Mouse (Mus musculus): Measurements from ENCODE around the gene Mier3.
"Not testable (repeated sequence)": the region's sequence is repeated elsewhere in the genome, so short reads cannot be mapped to it uniquely, and the experiment has no call there.

Mier3 gene

DNA sequence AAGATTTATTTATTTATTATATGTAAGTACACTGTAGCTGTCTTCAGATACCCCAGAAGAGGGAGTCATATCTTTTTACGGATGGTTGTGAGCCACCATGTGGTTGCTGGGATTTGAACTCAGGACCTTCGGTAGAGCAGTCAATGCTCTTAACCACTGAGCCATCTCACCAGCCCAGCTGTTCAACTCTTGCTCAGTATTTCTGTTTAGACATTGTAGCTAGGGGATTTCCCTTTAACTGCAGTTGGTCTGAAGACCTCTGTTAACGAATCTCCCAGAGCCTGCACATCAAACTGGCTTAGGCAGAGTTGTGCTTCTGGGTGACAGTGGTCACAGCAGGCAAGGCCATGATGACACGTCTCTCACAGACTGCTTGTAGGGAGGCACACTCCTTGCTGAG lies 23.2 kb downstream of the Mier3 start:
- not testable (repeated sequence) for DNase-seq

DNA sequence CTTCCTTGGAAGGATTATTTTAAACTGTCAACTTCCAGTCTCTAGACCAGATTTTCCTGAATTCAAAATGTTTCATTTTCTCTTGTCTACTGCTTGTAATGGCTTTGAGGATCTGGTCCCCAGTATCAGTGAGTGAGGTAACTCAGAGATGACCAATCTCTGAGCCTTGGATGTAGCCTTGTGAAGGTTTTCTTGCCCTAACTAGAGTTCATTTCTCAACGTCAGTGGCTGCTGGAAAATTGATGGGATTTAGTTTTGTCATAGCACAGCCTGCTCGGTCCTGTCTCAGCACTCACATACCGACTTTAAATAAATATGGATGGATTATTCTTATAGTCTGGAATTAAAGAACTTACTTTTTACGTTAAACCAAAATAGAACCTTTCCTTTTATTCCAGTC lies 29.8 kb downstream of the Mier3 start:
- DNase-seq: no peak

DNA sequence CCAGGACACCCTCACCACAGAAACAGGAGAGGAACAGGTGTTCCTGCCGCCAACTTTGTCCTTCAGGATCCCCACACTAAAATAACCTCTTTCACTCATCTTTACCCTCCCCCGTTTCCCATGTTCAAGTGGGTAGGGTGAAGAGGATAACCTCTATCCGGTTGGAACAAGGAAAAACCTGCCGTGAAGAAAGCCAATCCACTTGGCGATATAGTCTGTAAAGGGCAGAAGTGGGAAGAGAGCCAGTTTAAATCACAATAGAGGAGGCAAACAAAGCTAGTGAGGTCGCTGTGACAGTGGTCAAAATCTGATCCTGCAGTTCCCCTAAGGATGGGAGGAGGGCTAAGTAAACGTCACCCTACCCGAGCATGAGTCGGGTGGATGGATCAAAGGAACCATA lies 38.9 kb downstream of the Mier3 start:
- DNase-seq: no peak

DNA sequence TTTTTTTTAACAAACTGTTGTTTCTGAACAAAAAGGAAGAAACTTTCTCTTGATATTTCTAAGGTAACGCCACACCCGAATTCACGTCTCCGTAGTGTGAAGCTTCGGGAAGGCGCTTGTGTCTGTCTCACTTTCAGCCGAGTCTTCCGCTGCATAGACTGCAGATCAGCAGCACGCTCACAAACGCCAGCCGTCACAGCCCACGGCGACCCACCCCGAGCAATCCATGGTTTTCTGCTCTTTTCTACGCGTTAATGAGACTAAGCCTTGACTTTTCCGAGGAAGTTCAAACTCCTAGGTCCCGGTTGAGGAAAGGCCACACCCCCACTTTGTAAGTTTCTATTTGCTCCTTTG lies 44.0 kb downstream of the Mier3 start:
- no peak for DNase-seq

DNA sequence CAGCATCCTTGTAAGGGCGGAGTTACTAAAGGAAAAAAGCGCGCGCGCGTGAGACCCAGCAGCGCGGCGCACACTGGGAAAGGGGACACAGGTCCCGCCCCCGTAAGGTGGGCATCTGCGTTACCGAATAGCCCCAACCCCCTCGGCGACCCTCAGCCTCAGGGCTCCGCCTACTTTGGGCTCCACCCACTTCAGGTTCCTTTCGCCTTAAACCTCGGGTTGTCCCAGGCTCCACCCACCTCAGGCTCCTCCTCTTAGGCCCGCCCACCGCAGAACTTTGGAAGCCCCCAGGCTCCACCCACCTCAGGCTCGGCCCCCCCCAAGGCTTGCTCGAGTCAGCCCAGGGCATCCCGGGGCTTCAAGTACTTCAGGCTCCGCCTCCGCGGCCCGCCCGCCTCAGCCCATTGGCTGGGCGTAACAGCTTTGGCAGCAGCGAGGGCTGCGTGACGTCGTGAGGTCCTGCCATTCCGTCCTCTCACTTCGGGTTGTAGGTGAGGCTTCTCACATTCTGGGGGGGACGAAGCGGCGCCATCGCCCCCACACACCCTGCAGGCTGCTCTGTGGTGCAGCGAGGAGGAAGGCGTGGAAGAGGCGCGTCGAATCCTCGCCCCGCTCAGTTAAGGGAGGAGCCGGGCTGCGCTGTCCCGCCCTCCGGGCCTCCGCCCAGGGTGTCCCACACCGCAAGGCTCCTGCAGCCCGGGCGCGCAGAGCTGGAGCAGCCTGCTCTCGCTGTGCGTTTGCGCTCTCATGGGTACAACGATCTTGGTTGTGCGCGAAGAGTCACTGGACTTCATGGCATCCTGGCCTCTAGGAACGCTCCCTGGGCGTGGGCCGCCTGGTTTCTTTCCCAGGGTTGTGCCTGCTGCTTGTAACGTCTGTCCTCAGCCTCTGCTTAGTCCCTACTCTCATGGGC lies 44.6 kb downstream of the Mier3 start:
- DNase-seq: peak; percentile 93 to 96

DNA sequence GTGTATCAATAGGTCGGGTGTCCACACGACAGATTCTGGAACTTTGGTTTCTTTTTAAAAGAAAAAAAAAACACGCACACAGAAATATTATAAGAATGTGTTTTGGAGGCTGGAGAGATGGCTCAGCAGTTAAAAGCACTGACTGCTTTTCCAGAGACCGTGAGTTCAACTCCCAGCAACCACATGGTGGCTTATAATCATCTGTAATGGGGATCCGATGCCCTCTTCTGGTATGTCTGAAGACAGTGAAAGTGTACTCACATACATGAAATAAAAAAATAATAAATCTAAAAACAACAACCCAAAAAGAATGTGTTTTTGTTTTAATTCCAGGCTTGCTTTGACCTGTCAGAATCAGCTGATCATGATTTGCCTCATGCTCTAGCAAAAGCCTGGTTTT lies 46.1 kb downstream of the Mier3 start:
- DNase-seq: no peak

DNA sequence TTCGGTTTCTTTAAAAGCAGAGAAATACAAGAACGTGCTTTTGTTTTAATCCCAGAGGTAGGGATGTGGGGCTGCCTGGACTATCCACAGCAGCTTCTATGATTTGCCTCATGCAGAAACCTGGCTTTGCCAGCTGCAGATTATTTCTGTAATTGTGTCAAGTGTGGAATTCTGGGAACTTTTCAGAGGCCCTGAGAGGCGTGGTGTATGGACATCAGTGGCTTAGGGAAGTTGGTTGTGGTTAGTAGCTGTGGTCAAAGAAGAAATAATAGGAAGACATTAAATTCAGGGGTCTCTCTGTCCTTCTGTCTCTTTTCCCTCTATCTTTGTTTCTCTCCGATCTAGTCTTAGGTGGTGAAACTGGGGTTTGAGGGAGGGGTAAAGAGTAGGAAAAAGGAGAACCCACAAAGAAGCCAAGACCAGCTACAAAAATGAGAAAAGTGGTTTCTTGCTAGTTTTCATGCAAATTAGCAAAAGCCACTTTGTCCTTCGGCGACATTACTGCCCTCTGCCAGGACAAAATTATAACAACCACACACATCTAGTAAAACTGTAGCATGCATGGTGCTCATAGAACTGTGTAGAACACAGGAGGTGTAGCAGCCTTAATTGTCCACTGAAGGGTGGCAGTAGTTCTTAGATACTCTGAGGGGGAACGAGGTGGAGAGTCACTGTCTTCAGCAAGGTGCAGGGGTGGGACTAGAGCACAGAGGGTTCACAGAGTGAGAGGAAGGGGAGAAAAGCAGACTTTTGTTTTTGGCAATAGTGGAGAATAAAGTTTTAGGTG lies 60.6 kb downstream of the Mier3 start:
- DNase-seq: no peak

DNA sequence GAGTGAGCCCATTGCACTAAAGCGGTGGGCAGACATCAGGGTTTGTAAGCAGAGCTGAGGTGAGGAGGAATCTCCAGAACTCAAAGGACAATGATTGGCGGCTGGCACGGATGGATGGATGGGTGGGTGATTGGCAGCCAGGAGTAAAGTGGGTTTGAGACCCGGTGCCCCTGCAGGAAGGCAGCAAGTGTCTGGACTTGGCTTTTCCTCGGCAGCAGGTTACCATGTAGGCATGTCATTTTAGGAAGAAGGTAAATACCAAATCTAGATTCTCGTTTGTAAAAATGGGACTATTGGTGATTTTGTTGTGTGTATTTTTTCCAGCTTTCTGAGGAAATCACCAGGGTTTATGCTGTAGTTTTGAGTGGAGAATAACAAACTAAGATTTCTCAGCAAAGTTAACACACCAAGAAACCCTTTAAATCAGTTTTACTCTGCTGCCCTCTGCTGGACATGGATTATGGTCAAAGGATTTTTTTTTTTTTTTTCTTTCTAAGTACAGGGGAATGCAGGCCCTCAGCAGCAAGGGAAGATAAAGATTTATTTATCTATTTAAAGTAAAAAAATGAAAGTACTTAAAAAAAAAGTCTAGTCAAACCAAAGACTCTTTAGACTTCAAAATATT lies 61.3 kb downstream of the Mier3 start:
- peak in 1 of 2 experiments; percentile 73 for DNase-seq

DNA sequence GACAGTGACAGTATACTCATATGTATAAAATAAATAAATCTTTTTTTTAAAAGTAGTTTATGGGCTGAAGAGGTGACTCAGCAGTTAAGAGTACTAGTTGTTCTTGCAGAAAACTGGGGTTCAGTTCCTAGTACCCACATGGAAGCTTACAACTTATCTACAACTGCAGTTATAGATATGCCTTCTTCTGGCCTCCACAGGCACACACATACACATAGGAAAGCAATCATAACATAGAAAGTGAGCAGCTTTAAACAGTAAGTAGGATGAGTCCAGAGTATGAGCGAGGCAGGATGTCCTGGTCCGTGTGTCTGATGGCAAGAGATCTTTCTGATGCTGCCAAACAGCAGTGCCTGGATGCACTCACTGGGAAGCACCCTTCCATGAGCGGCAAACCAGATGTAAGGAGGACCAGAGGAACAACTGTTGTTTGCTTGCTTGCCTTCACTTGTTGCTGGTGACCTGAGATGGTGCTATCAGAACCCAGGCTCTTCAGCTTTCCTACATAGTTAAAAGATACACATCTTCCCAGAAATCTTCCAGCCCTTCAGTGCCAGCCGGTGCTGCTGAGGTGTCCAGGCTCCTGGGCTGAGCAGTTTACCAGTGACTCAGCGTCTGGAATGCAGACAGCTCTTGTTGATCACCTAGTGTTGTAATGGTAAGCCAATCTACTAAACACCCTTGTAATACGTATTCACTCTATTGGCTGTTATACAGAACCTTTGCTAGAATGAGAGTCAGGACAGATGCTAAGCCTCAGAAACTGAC lies 63.6 kb downstream of the Mier3 start:
- DNase-seq: peak in 1 of 2 experiments; percentile 50

DNA sequence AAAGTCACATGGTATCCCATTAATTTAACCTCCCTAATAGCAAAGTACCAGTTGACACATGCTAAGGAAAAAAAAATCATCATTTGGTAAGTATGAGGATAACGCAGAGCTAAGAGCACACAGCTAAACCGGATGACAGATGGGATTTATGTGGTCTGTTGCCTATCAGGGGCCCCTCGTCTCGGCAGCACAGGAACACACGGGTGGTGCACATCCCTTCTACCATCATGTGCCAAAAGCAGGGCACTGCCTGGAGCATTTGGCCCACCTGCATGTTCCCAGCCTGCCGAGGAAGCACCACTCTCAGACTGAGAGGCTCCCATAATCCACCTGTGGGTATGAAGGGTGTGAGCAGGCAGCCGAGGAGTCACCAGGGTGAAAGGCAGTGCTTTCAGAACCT lies 64.4 kb downstream of the Mier3 start:
- peak; percentile 48 to 59 for DNase-seq

DNA sequence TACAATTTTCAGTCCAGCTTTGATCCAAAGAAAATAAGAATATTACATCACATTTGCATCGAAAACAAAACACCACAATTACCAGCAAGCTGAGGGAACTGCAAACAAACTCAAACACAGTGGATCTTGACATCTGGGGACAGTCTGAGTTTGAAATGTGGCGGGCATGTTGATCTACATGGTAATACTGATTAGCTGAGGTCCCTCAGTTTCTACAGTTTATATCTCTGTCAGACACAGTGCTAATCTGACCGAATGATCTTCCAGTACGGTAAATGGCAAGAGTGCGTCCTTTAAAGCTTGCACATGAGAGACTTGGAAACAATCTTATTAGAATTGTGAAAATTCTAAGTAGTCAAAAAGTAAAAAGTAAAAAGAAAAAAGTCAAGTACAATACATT lies 66.1 kb downstream of the Mier3 start:
- DNase-seq: no peak

DNA sequence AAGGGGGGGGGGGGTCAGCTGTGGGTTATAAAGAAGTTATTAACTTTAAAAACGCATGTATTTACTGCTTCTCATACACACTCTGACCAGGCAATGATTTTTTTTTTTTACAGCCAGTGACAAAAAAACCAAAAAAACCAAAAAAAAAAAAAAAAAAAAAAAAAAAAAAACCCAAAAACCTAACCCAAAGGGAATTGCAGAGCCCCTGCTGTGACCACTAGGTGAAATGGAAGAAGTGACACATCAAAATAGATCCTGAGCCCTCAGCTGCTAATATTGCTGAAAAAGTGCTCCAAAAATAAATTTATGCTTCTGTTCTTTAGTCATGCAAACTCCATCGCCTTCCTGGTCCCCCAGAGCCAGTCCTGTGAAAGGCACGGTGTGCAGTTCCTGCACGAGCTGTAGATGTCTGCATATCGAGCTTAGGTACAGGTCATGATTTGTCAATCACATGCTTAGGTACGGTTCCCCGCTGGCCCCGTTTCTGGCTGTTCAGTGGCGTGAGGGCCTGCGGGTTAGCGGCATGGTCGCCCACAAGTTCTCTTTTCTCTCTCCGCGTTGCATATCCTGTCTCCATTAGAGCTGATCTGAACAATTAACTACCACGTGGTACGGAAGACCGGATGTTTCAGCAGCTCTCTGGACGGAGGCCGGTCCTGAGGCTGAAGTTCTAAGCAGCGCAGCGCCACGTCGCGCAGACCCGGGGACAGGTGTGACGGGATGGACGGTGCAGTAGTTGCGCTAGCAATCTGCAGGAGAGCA lies 67.7 kb downstream of the Mier3 start:
- DNase-seq: no peak

DNA sequence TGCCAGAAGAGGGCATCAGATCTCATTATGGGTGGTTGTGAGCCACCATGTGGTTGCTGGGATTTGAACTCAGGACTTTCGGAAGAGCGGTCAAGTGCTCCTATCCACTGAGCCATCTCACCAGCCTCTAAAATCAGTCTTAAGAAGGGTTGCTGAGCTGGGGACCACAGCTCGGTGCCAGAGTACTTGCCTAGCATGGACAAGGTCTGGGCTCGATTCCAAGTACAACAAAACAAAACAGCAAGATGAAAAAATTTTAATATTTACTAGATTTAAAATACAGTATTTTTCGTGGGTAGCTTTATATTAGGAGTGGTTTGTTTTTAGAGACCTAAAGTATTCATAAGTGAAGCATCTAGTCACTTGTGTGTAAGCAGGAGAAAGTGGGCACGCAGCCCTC lies 72.5 kb downstream of the Mier3 start:
- DNase-seq: no peak

DNA sequence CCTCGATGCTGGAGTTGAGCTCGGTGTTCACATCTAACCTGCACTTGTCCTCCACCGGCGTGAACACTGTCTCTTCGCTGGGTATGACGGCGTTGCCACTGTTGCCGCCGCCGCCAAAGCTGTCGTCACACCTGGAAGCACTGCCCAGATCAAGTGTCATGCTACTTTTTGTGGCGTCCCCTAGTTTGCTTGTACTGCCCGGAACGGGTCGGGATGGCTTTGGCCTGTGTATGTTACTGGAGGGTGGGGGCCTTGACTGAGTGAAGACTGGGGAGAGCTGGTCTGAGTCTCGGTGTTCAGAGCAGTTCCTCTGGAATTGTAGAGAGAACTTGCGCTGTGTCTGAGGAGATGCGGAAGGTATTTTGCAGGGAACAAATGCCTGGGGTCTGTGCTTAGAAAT lies 74.6 kb downstream of the Mier3 start:
- DNase-seq: no peak

DNA sequence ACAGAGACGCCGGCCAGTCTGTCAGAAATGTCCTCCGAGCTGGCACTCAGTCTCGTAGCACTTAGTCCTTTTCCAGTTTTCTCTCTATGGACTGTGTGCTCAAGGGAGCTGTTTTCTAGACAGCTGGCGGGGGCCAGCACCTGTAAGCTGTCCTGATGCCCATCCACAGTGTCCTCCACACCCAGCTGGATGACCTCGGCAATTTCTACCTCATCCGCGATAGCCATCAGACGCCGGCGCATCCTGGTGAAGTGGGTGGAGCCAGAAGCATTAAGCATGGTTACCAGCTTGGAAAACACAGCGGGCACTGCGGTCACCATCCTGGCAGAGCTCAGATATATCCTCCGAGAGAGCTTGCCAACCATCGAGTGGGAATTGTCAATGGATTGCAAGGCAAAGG lies 75.2 kb downstream of the Mier3 start:
- no peak for DNase-seq

DNA sequence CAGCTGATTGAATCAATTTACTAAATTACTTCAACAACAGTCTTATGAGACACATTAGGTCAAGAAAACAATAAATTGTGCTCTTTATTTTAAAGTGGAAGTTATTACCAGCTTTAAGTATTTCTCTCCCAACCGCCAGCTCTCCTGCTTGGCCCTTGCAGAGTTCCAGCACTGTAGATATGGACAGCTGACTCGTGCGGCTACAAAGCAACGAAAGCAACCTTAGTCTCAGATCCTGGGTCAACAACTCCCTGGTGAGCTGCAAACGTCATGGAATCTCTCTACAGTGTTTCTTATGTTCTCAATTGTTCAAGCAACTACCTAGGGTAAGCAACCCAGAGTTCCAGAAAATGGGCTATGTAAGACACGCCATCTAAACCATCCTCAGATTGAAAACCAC lies 76.2 kb downstream of the Mier3 start:
- no peak for DNase-seq

DNA sequence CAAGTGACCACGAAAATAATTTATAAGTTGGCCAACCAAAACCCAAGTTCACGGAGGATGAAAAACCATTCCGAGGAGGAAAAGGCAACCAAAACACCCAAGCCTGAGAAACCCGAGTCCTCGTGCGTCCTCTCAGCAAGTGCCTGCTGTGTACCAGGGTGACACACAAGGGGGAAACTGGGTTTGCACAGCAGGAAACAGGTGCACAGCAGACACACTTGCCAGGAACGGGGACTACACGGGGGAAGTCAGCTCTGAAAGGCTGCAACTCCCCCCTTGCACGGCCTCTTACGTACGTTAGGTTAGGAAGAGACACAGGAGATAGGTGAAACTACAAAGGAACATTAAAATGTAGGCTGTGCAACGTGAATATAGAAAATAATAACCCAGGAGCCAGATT lies 81.7 kb downstream of the Mier3 start:
- DNase-seq: no peak

Data from cerebellum, postnatal 25 days (tissue).